Mouse (Mus musculus) embryonic facial prominence, embryonic 11.5 days (tissue): ENCODE results near the gene Fgfr2. TPM values are rescaled to one million over a fixed set of nuclear protein-coding genes. Genes with fewer than 3 reads are reported as not detected.
"Not testable (repeated sequence)": the region's sequence is repeated elsewhere in the genome, so short reads cannot be mapped to it uniquely, and the experiment has no call there.

Experiments
- ATAC-seq: fragments of 200-750 bp; cut with Nextera tagmentation; replicated peaks from 2 replicates; pipeline ENCODE4 v1.8.0; 2017; ENCODE audit warnings: low read depth; ENCODE audit not compliant: insufficient number of reproducible peaks, low FRiP score, low TSS enrichment
- DNase-seq: peaks from one replicate; pipeline ENCODE4 v3.0.0-alpha.2; 2015; ENCODE audit warnings: low spot score
- H3K27ac ChIP-seq: fragments of 300-500 bp; sonication (generic); replicated peaks from 2 replicates; pipeline ENCODE4 v1.5.1; 2014; ENCODE audit warnings: mild to moderate bottlenecking, low read depth, low read length, control low read depth
- H3K27me3 ChIP-seq: fragments of 300-500 bp; sonication (generic); 2 replicates; pipeline ENCODE4 v1.6.1; 2014; ENCODE audit warnings: mild to moderate bottlenecking, low read length, moderate library complexity, mixed read lengths; ENCODE audit not compliant: control insufficient read depth, insufficient read depth
- H3K36me3 ChIP-seq: fragments of 300-500 bp; sonication (generic); replicated peaks from 2 replicates; pipeline ENCODE4 v1.6.1; 2014; ENCODE audit warnings: low read depth, mild to moderate bottlenecking, low read length, moderate library complexity, mixed read lengths; ENCODE audit not compliant: control insufficient read depth, insufficient read depth
- H3K4me1 ChIP-seq: fragments of 300-500 bp; sonication (generic); 2 replicates; pipeline ENCODE4 v1.6.1; 2014; ENCODE audit warnings: low read length, mixed read lengths; ENCODE audit not compliant: control insufficient read depth, insufficient read depth
- H3K4me2 ChIP-seq: fragments of 300-500 bp; sonication (generic); 2 replicates; pipeline ENCODE4 v1.6.1; 2014; ENCODE audit warnings: low read depth, mild to moderate bottlenecking, control low read depth, low read length, moderate library complexity
- H3K4me3 ChIP-seq: fragments of 300-500 bp; sonication (generic); 2 replicates; pipeline ENCODE4 v1.5.1; 2014; ENCODE audit warnings: low read depth, low read length, control low read depth
- H3K9ac ChIP-seq: fragments of 300-500 bp; sonication (generic); replicated peaks from 2 replicates; pipeline ENCODE4 v1.6.1; 2014; ENCODE audit warnings: mild to moderate bottlenecking, control low read depth, low read length
- H3K9me3 ChIP-seq: fragments of 300-500 bp; sonication (generic); replicated peaks from 2 replicates; pipeline ENCODE4 v1.6.1; 2016; ENCODE audit warnings: mild to moderate bottlenecking, low read length, inconsistent platforms, mixed read lengths; ENCODE audit not compliant: control insufficient read depth
- WGBS: fragments of 180-500 bp; shearing (Covaris S2); extraction: QIAGEN DNeasy Blood & Tissue Kit; methylation state at CpG from one replicate; pipeline ENCODE4 v1.1.7; 2014; 5-methylcytosine and 5-hydroxymethylcytosine counted together
- polyA plus RNA-seq: library from polyadenylated mRNA; unstranded; fragments of >200 nt; fragmentation: Nextera tagmentation; extraction: Ambion mirVana; gene quantifications from 2 replicates; pipeline ENCODE4 v1.2.1, GENCODE M21; 2014

Gene Fgfr2
- polyA plus RNA-seq, 1 experiment from 2014 or later: 75.6 TPM

- no peak overlapping the region for H3K4me3 ChIP-seq
- H3K4me2 ChIP-seq: no peak overlapping the region
- no peak overlapping the region for H3K9ac ChIP-seq
- H3K36me3 ChIP-seq: no peaks in the 10 kb centered on the region
- ATAC-seq (no peak), DNase-seq (no peak)
- H3K27me3 ChIP-seq: no peaks in the 10 kb centered on the region
- H3K27ac ChIP-seq: no peak overlapping the region
- no peaks in the 10 kb centered on the region for H3K9me3 ChIP-seq
- 67% methylated on average over 9 of the region's 9 CpGs for WGBS
- H3K4me1 ChIP-seq: peaks cover 5% of the 10 kb centered on the region; the same call in 1 of the 2 replicates
These were observed 2448.6 kb downstream of the Fgfr2 start for GRCm38 (mm10) chr7:130674526-130674925.

GRCm38 (mm10) chr7:130673169-130674033, 2449.7 kb downstream of the Fgfr2 start:
- Histone ChIP-seq H3K9me3 (no peaks in the 10 kb centered on the region), H3K4me1 (peaks cover 14% of the 10 kb centered on the region)

GRCm38 (mm10) chr7:130671301-130671700, 2451.8 kb downstream of the Fgfr2 start:
- no peaks in the 10 kb centered on the region for H3K36me3 ChIP-seq
- H3K4me3 ChIP-seq: no peak overlapping the region
- WGBS: 71% methylated on average over 6 of the region's 6 CpGs
- H3K27ac ChIP-seq: no peak overlapping the region
- H3K4me1 ChIP-seq: peaks cover 14% of the 10 kb centered on the region
- no peaks in the 10 kb centered on the region for H3K27me3 ChIP-seq
- DNase-seq (no peak), ATAC-seq (no peak)
- no peaks in the 10 kb centered on the region for H3K9me3 ChIP-seq
- H3K9ac ChIP-seq: no peak overlapping the region
- H3K4me2 ChIP-seq: no peak overlapping the region

More at GRCm38 (mm10) chr7:130673169-130674033, 2449.7 kb downstream of the Fgfr2 start:
- Histone ChIP-seq H3K27me3 (no peaks in the 10 kb centered on the region), H3K4me3 (no peak overlapping the region), H3K36me3 (no peaks in the 10 kb centered on the region), H3K27ac (no peak overlapping the region), H3K9ac (no peak overlapping the region), H3K4me2 (no peak overlapping the region)
- 0 out of 2 replicates have a peak, but pooled peaks have one; percentile 26 for ATAC-seq
- peak; percentile 71 for DNase-seq
- 70% methylated on average over 9 of the region's 9 CpGs for WGBS

- 42% methylated on average over 4 of the region's 4 CpGs for WGBS
- no peaks in the 10 kb centered on the region for H3K27me3 ChIP-seq
- DNase-seq (peak; percentile 41), ATAC-seq (no peak)
- H3K9me3 ChIP-seq: no peaks in the 10 kb centered on the region
- H3K36me3 ChIP-seq: no peaks in the 10 kb centered on the region
- no peak overlapping the region for H3K4me3 ChIP-seq
- H3K4me2 ChIP-seq: no peak overlapping the region
- H3K4me1 ChIP-seq: peaks cover 14% of the 10 kb centered on the region
- no peak overlapping the region for H3K9ac ChIP-seq
- peak overlapping the region; percentile 54 for H3K27ac ChIP-seq
These were observed 2452.8 kb downstream of the Fgfr2 start for GRCm38 (mm10) chr7:130670358-130670757.

GRCm38 (mm10) chr7:130669370-130669881, 2453.7 kb downstream of the Fgfr2 start:
- WGBS: 47% methylated on average over 8 of the region's 8 CpGs
- DNase-seq (peak; percentile 46), ATAC-seq (no peak)
- Histone ChIP-seq H3K9me3 (no peaks in the 10 kb centered on the region), H3K4me1 (peaks cover 14% of the 10 kb centered on the region), H3K9ac (no peak overlapping the region), H3K36me3 (no peaks in the 10 kb centered on the region), H3K27ac (peak overlapping the region; percentile 37), H3K4me2 (no peak overlapping the region), H3K27me3 (no peaks in the 10 kb centered on the region), H3K4me3 (no peak overlapping the region)

GRCm38 (mm10) chr7:130668729-130669281, 2454.3 kb downstream of the Fgfr2 start:
- Histone ChIP-seq H3K9me3 (no peaks in the 10 kb centered on the region), H3K4me1 (peaks cover 14% of the 10 kb centered on the region), H3K27ac (peak overlapping the region; percentile 37), H3K4me3 (no peak overlapping the region), H3K9ac (0 out of 2 replicates have a peak overlapping the region, but pooled peaks have one; percentile 5), H3K4me2 (no peak overlapping the region), H3K27me3 (no peaks in the 10 kb centered on the region), H3K36me3 (peaks cover 1% of the 10 kb centered on the region; the same call in 1 of the 2 replicates)
- WGBS: 58% methylated on average over 7 of the region's 7 CpGs
- ATAC-seq: no peak
- no peak for DNase-seq

- WGBS: 97% methylated on average over 1 of the region's 1 CpGs
- not testable (repeated sequence) for H3K27ac ChIP-seq
These were observed 2455.1 kb downstream of the Fgfr2 start for GRCm38 (mm10) chr7:130668013-130668412.

GRCm38 (mm10) chr7:130665358-130665757, 2457.8 kb downstream of the Fgfr2 start:
- Histone ChIP-seq H3K4me1 (peaks cover 15% of the 10 kb centered on the region), H3K9ac (no peak overlapping the region), H3K4me3 (no peak overlapping the region), H3K9me3 (no peaks in the 10 kb centered on the region), H3K4me2 (no peak overlapping the region), H3K27me3 (no peaks in the 10 kb centered on the region), H3K27ac (no peak overlapping the region), H3K36me3 (peaks cover 3% of the 10 kb centered on the region; the same call in 1 of the 2 replicates)
- DNase-seq: no peak
- 93% methylated on average over 9 of the region's 9 CpGs for WGBS
- no peak for ATAC-seq

More at GRCm38 (mm10) chr7:130668013-130668412, 2455.1 kb downstream of the Fgfr2 start:
- not testable (repeated sequence) for DNase-seq, H3K4me3 ChIP-seq, H3K9me3 ChIP-seq, H3K27me3 ChIP-seq, H3K4me2 ChIP-seq, H3K9ac ChIP-seq, ATAC-seq, H3K36me3 ChIP-seq
- H3K4me1 ChIP-seq: peaks cover 14% of the 10 kb centered on the region
